Mouse (Mus musculus): ENCODE measurements around the gene Lyrm4. TPM values are rescaled to one million over a fixed set of nuclear protein-coding genes. Genes with fewer than 3 reads are reported as not detected.

The Lyrm4 gene
- total RNA-seq (2021) (10 to 100 TPM; 21.0 to 27.3 TPM), polyA plus RNA-seq (2012; rRNA removed) (12.2 and 13.3 TPM in 2 replicates)
- long read RNA-seq, transcript Lyrm4-201 (3 exons, 2,086 nt) = major isoform, 16 of 38 reads
- long read RNA-seq, partial matches to known transcripts = 0 of 38 reads
- long read RNA-seq, other reads (novel, unspliced or antisense) = 22 of 38 reads

GRCm38 (mm10) chr13:36117143-36118014 lies at the start of gene Lyrm4, which contains the start of gene Fars2:
Lyrm4 (minus strand) TSS chr13:36117526.
Fars2 (plus strand) TSS chr13:36117412.
- peak; percentile 99 for DNase-seq

- no peak for DNase-seq
These were observed 46.6 kb upstream of the Lyrm4 start for GRCm38 (mm10) chr13:36163898-36164297.

- no peak for DNase-seq
These were observed 46.1 kb upstream of the Lyrm4 start for GRCm38 (mm10) chr13:36163411-36163810.

GRCm38 (mm10) chr13:36156340-36156931 lies 39.1 kb upstream of the Lyrm4 start:
- DNase-seq = peak; percentile 52

GRCm38 (mm10) chr13:36152728-36153498 lies 35.6 kb upstream of the Lyrm4 start:
- no peak for DNase-seq

GRCm38 (mm10) chr13:36150272-36150671 lies 32.9 kb upstream of the Lyrm4 start:
- no peak for DNase-seq

- no peak for DNase-seq
These were observed 32.0 kb upstream of the Lyrm4 start for GRCm38 (mm10) chr13:36149175-36149939.

- no peak for DNase-seq
These were observed 28.3 kb upstream of the Lyrm4 start for GRCm38 (mm10) chr13:36145601-36146000.

- DNase-seq = no peak
These were observed 23.1 kb upstream of the Lyrm4 start for GRCm38 (mm10) chr13:36140247-36141016.

GRCm38 (mm10) chr13:36139703-36140102 lies 22.4 kb upstream of the Lyrm4 start:
- DNase-seq = no peak

GRCm38 (mm10) chr13:36131992-36132649 lies 14.8 kb upstream of the Lyrm4 start:
- no peak for DNase-seq

GRCm38 (mm10) chr13:36131401-36131800 lies 14.1 kb upstream of the Lyrm4 start:
- DNase-seq = peak; percentile 72

- no peak for DNase-seq
These were observed 12.2 kb upstream of the Lyrm4 start for GRCm38 (mm10) chr13:36129360-36130054.

- DNase-seq = no peak
These were observed 3.3 kb upstream of the Lyrm4 start for GRCm38 (mm10) chr13:36120606-36121005.

- no peak for DNase-seq
These were observed 2.4 kb upstream of the Lyrm4 start for GRCm38 (mm10) chr13:36119684-36120083.

- DNase-seq = peak; percentile 67
These were observed 695 bp downstream of the Lyrm4 start for GRCm38 (mm10) chr13:36116520-36117142.

- no peak for DNase-seq
These were observed 4.1 kb downstream of the Lyrm4 start for GRCm38 (mm10) chr13:36113181-36113580.

- no peak for DNase-seq
These were observed 6.0 kb downstream of the Lyrm4 start for GRCm38 (mm10) chr13:36111331-36111730.

- DNase-seq = no peak
These were observed 8.8 kb downstream of the Lyrm4 start for GRCm38 (mm10) chr13:36108528-36108927.
